Mouse (Mus musculus): ENCODE data around the gene Avil.

GRCm38 (mm10) chr10:126979121-126979635 is 21.3 kb upstream of the Avil start:
- TF ChIP-seq CTCF (IDR thresholded peaks at IDR 0.05; ENCODE audit: low read depth) (no peak), EP300 (optimal IDR thresholded peaks at IDR 0.05) (no peak)

Measured in stomach, postnatal 0 days (tissue).